Mouse (Mus musculus) lung, adult 2 months (tissue): Measurements from ENCODE around the gene Plekhf1. TPM values are rescaled to one million over a fixed set of nuclear protein-coding genes. Genes with fewer than 3 reads are reported as not detected.
A peak's percentile ranks its signal among the peaks of the same experiment; 100 is the strongest.

Experiments
- DNase-seq: peaks from one replicate; pipeline ENCODE4 v3.0.0; 2022
- H3K4me1 ChIP-seq: fragments of 200-500 bp; 2 replicates; pipeline ENCODE4 v1.6.1; 2011; ENCODE audit warnings: low read length; ENCODE audit not compliant: control insufficient read depth, insufficient read depth
- H3K4me3 ChIP-seq: fragments of 200-500 bp; replicated peaks from 2 replicates; pipeline ENCODE3; 2011; ENCODE audit warnings: low read depth, mild to moderate bottlenecking, control low read depth, low read length; ENCODE audit errors: extremely low read depth
- CTCF ChIP-seq: fragments of 200-500 bp; IDR thresholded peaks from 2 replicates; pipeline ENCODE4 v1.5.1; 2011; ENCODE audit warnings: mild to moderate bottlenecking, low read length, control low read depth; ENCODE audit not compliant: insufficient read depth
- POLR2A ChIP-seq: fragments of 200-500 bp; IDR thresholded peaks from 2 replicates; pipeline ENCODE4 v1.6.1; 2011; ENCODE audit warnings: low read depth, mild to moderate bottlenecking, control low read depth, low read length, borderline replicate concordance; ENCODE audit errors: extremely low read depth
- WGBS: fragments of 180-500 bp; shearing (Covaris S2); methylation state at CpG from one replicate; pipeline ENCODE4 v1.1.7; 2018; 5-methylcytosine and 5-hydroxymethylcytosine counted together
- polyA plus RNA-seq: library from polyadenylated mRNA; depleted of rRNA; stranded (reverse); fragments of >200 nt; gene quantifications from 2 replicates; pipeline ENCODE4 v1.2.3, GENCODE M21; 2012

The Plekhf1 gene
- polyA plus RNA-seq, 1 experiment = 3.2 TPM

DNA sequence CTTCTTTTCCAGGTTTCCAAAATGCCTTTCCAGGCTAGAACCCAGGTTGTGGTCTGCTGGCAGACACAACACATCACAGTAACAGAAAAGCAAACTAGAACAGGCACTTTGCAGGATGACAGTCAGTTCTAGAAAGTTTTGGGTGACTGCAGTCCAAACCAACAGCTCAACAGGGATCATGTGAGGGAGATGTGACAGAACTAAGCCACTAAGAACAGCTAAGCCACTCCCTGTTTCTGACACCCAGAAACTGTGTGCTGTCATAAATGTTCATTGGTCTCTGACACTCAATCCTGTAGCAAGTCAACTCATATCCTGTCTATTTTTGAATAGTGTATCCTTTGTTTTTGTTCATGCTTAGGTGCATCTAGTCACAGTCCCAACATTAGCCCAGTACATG, 9.3 kb upstream of the Plekhf1 start:
- no peak for DNase-seq
- Histone ChIP-seq H3K4me1 (no peaks in the 10 kb centered on the region), H3K4me3 (no peak overlapping the region)
- no peak for TF ChIP-seq CTCF
- no peak for TF ChIP-seq POLR2A

DNA sequence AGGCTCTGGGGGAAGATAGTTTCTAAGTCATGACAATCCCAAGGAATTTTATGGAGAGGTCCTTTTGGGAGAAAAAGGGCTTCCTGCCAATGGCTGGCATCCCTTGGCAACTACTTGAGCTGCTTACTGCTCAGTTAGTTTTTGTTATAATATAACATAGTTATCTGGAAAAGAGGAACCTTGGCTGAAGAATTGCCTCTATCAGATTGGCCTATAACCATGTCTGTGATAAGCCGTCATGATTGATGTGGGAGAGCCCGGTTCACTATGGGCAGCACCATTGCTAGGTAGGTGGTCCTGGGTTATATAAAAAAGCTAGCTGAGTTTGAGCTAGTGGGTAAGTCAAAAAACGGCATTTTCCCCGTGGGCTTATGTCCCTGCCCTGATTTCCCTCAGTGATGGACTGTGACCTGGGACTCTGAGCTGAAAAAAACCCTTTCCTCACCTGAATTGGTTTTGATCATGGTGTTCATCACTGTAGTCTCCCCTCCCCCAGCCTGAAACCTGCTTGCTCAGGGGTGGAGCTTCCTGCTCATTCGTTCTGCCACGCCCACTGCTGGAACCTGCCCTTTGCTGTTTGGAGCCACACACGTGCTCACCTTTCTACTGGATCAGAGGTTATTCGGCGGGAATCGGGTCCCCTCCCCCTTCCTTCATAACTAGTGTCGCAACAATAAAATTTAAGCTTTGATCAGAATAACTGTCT, 8.7 kb upstream of the Plekhf1 start:
- Histone ChIP-seq H3K4me1 (no peaks in the 10 kb centered on the region), H3K4me3 (no peak overlapping the region)
- TF ChIP-seq CTCF (no peak), POLR2A (no peak)
- DNase-seq = no peak
- WGBS = 41% methylated on average over 11 of the region's 11 CpGs

- H3K4me1 ChIP-seq = no peaks in the 10 kb centered on the region; the same call in 1 of the 2 replicates
- TF ChIP-seq CTCF (no peak), POLR2A (no peak)
- H3K4me3 ChIP-seq = no peak overlapping the region
- 21% methylated on average over 8 of the region's 8 CpGs for WGBS
- DNase-seq = no peak
These were observed 2.5 kb upstream of the Plekhf1 start for GRCm38 (mm10) chr7:38230285-38230684.

GRCm38 (mm10) chr7:38228329-38228728, 513 bp upstream of the Plekhf1 start:
- WGBS = 32% methylated on average over 8 of the region's 8 CpGs
- TF ChIP-seq CTCF = no peak
- TF ChIP-seq POLR2A = no peak
- peak overlapping the region; percentile 68 for H3K4me3 ChIP-seq

DNA sequence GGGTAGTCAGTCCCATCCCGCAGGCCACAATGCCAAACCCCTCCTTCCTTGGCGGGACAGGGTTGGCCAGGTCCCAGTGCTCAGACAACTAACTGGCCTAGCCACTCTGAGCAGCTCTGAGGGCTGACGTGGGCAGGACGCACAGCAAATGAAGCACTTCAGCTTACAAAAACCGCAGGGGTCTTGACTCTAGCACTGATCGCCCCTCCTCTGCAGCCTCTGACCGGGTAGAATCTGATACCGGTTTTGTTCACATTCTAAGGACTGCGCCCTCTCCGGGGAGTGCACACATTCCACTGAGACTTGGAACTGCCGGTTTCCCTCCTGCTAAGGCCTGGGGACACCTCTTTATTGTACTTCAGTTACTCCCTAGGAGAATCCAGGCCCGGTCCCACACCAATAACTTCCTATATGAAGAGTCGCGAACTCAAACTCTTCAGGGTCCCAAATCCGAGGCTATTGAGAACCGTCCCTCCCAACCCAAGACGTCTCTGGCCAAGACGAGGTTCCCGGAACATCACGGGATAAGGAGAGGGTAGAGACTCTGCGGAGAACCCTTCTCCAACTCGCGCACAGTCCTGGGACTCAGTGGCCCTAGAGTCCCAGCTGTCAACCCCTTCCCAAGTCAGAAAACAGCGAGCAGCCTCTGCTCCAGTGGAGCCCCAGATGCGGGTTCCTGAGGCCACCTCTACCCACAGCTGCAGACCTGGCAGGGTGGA, 476 bp downstream of the Plekhf1 start:
- TF ChIP-seq POLR2A = peak; percentile 40; the same call in 1 of the 2 replicates
- no peak for TF ChIP-seq CTCF
- peak; percentile 69 for DNase-seq

More at GRCm38 (mm10) chr7:38228329-38228728, 513 bp upstream of the Plekhf1 start:
- DNase-seq = no peak
- no peaks in the 10 kb centered on the region; the same call in none of the 2 replicates for H3K4me1 ChIP-seq

DNA sequence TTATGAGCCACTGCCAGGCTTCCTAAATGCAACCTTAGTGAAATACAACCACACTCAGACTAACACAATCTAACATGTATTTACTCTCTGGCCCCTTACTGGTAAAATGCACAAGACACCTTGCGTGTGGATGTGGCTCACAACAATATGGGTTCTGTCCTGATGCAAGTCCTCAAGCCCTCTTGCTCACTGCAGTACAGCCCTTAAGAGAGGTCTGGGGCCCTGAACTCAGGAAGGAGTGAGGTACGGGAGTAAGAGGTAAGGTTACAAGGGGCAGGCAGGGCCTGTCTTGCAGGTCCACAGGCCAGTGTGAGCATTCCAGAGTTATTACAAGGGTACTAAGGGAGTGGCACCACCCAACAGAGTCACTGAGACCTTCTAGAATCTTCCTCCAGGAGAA, 1.6 kb downstream of the Plekhf1 start:
- TF ChIP-seq CTCF (no peak), POLR2A (no peak)
- Histone ChIP-seq H3K4me3 (no peak overlapping the region), H3K4me1 (no peaks in the 10 kb centered on the region; the same call in none of the 2 replicates)
- WGBS = 63% methylated on average over 2 of the region's 2 CpGs
- no peak for DNase-seq

More for the DNA sequence above, 476 bp downstream of the Plekhf1 start:
- H3K4me3 ChIP-seq = peak overlapping the region; percentile 81
- no peaks in the 10 kb centered on the region; the same call in none of the 2 replicates for H3K4me1 ChIP-seq
- WGBS = under 1% methylated on average over 25 of the region's 25 CpGs

GRCm38 (mm10) chr7:38224577-38225369, 3.0 kb downstream of the Plekhf1 start:
- no peak overlapping the region for H3K4me3 ChIP-seq
- no peaks in the 10 kb centered on the region; the same call in none of the 2 replicates for H3K4me1 ChIP-seq
- WGBS = 74% methylated on average over 13 of the region's 13 CpGs
- no peak for DNase-seq
- no peak for TF ChIP-seq CTCF
- no peak for TF ChIP-seq POLR2A

DNA sequence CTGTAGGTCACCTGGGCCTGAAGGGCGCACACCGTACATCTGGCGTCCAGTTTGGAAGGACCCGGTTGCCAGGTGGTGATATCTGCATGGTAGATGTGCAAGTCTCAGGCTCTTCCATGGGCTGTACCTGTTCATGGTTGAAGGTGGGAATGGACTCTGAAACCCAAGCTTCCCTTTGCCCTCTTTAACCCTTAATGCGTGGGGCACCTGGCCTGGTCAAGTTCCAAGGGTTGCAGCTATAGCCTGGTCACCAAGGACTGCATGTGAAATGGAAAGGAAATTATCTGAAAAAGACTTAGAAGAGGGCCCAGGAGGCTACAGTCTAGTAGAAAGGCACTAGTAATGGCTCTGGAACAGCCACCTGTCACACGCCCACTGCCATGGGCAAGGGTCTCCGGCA, 7.0 kb downstream of the Plekhf1 start:
- no peak for DNase-seq
- no peak for TF ChIP-seq CTCF
- no peak for TF ChIP-seq POLR2A
- H3K4me1 ChIP-seq = no peaks in the 10 kb centered on the region; the same call in 1 of the 2 replicates
- 95% methylated on average over 7 of the region's 7 CpGs for whole genome bisulfite sequencing
- H3K4me3 ChIP-seq = no peak overlapping the region

DNA sequence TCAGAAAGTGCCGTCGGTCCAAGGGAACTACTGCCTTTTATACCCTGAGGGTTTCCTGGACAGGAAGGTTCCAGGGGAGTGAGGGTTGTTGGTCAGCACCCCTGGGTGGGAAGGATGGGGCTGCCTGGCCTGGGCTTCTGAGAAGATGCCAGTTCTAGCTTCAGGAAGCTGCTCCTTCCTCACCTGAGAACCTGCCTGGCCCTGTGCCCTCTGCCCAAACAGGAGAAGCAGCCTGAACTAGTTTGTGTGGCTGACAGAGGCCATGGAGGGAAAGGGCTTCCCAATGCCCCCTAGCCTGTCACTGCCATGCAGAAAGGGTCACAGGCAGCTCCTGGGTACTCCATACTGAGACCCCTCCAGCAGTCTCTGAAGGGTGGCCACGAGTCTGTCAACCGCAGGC, 8.3 kb downstream of the Plekhf1 start:
- Histone ChIP-seq H3K4me1 (no peaks in the 10 kb centered on the region), H3K4me3 (no peak overlapping the region)
- WGBS = 84% methylated on average over 4 of the region's 4 CpGs
- no peak for TF ChIP-seq POLR2A
- no peak for TF ChIP-seq CTCF
- DNase-seq = no peak
